Mouse (Mus musculus): ENCODE data around the gene Map1b.
A peak's percentile ranks its signal among the peaks of the same experiment; 100 is the strongest.

Map1b gene

DNA sequence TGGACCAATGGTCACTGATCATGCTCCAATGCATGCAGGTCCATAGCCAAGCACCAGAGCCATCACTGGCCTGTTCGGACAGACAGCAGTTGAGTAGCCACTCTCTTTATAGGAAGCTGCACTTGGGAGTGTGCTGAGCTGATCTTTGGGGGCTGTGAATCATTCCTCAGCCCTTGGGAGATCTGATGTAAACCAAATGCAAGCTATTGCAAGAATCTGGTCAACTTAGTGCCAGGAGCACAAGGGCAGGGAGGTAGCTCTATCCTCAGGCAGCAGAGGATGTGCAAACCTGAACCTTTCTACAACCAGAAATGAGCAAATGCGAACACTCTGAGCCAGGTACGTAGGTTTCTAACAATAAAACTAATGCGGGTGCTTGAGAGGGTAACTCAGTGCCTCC is 26.3 kb downstream of the Map1b start:
- DNase-seq (ENCODE audit: low spot score) = no peak

DNA sequence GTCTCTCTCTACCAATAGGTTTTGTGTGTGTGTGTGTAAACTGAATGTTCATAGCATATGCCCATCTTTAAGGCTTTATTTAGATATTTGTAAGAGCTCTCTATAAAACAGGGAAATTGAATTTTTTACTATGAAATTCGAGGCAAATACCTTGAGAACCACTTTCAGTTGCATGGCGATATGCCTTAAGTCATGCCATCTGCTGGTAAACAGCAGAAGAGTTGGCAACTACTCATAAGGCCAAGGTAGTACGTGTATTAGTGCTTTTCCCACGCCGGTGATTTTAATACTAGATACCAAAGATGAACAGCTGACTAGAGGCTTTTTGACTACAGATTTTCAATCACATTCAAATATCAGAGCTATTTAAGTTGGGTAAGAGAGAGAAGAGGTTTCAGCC is 27.2 kb downstream of the Map1b start:
- no peak for DNase-seq (ENCODE audit: low spot score)

- DNase-seq (ENCODE audit: low spot score) = no peak
Observed at GRCm38 (mm10) chr13:99485861-99486260, 30.5 kb downstream of the Map1b start.

- no peak for DNase-seq (ENCODE audit: low spot score)
Observed at GRCm38 (mm10) chr13:99485331-99485733, 31.0 kb downstream of the Map1b start.

DNA sequence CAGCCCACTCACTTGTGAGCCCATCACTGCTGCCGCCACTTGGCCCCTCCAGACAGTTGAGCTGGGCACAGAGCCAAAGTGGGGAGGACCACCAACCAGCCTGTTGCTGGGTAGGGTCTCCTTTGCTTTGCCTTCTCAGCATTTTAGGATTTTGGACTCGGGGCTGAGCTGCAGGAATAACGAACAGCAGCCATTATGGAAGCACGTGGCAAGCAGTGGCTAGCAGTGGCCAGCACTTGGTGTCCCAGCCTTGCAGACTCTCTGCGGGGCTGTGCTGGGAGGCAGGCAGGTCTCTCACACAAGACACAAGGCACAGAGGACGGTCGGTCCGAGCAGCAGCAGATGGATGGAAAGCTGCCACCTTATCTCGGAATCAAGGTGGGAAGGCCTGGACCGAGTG is 31.4 kb downstream of the Map1b start:
- DNase-seq (ENCODE audit: low spot score) = no peak

GRCm38 (mm10) chr13:99483433-99483832 is 32.9 kb downstream of the Map1b start:
- DNase-seq (ENCODE audit: low spot score) = no peak

DNA sequence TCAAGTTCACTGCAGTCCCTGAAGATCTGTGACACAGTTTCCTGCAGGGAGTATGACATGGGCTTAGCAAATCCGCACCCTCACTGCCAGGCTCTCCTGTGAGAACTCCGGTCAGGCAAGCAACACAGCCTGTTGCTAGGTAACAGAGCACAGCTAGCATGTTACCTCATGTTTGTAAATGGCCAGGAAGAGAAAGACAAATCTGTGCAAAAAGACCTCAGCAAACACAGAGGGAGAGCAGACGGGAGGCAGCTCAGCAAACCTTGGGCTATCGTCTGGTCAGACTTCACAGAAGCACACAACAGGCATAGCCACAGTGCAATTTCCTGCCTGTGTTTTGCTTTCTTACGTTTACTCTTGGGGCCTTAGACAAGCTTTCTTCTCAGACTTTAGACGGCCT is 40.9 kb downstream of the Map1b start:
- peak; percentile 1 for DNase-seq (ENCODE audit: low spot score)

- DNase-seq (ENCODE audit: low spot score) = no peak
Observed at GRCm38 (mm10) chr13:99475033-99475432, 41.3 kb downstream of the Map1b start.

DNA sequence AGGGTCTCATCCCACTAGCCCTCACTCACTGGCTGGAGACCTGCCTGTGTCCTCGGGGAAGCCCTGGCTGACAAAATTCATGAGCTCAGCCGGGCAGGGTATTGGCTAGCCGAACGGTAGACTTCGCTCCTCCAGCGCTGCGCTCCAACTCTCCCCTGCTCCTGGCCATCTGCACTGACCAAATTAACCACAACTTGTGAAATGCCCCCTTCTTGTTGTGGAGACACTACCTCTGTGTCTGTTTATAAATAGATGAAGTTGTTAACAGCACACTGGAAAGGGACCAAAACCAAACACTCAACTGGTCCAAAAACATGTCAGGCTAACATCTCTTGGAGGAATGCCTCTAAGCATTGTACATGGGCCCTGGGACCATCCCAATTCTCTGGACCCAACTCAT is 42.2 kb downstream of the Map1b start:
- no peak for DNase-seq (ENCODE audit: low spot score)

DNA sequence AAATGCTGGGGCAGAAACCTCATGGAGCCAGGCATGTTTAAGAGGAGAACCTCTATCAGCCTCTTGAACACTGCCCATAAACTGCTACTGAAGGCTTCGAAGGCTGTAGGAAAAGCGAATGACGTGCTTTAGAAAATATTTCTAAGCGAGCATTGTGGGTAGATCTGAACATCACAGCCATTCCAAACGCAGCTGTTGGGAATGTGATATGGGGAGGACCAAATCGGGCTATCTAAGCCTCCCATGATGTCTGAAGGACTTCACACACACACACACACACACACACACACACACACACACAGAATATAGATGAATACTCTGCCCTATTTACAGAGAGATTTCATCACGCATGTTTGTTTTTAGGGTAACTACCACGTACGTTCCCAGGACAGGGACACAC is 44.3 kb downstream of the Map1b start:
- DNase-seq (ENCODE audit: low spot score) = no peak

DNA sequence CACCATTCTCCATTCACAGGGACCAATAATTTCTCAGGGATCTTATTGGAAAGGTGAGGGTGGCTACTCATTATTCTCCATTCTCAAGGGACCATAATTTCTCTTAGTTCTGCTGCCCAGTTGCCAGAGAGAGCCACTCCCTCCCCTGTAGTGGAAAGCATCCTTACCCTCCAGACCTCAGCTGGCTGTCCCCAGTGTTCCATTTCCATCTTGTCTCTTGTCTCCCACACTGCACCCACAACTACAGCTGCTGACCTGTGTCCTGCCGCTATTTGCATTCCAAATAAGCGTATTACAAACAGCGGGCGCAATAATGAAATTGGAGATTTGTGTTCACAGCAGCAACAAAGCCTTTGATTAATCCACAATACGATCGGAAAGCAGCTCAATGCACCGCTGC is 46.3 kb downstream of the Map1b start:
- no peak for DNase-seq (ENCODE audit: low spot score)

DNA sequence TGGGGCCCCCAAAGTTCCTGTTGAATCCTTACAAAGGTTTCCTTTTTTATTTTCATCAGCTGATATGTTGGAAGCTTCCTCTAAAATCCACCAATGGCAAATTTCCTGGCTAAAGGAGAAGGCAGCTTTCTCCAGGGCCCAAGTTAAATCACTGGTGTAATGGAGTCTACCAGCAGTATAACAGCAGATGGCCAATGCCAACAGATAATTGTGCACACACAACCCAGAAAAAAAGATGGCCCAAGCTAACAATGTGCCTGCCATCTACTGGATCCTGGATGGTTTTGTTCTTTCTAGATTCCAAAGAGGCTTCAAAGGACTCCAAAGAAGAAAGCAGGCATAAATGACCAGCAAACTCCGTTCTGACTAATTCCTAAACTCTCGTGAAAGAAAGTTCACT is 48.1 kb downstream of the Map1b start:
- no peak for DNase-seq (ENCODE audit: low spot score)

DNA sequence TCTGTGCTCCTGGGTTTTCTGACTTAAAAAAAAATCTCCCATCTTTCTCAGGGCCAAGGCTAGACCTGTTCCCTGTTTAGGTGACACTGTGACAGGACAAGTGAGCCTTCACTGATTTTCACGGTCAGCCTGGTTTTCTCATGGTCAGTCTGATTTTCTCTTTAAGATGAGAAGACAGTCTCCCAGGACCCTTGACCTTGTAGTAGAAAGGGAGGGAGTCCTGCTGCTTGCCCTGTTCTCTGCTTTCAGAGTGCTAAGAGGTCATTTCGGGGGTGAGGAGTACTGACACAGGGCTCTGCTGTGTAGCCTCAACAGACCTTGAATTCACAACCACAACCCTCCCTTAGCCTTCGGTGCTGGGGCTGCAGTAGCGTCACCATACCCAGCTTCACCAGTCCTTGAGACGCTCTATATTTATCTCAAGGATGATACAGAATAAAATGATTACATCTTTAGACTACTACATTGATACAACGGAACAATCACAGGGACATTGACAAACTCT is 49.5 kb downstream of the Map1b start:
- no peak for DNase-seq (ENCODE audit: low spot score)

DNA sequence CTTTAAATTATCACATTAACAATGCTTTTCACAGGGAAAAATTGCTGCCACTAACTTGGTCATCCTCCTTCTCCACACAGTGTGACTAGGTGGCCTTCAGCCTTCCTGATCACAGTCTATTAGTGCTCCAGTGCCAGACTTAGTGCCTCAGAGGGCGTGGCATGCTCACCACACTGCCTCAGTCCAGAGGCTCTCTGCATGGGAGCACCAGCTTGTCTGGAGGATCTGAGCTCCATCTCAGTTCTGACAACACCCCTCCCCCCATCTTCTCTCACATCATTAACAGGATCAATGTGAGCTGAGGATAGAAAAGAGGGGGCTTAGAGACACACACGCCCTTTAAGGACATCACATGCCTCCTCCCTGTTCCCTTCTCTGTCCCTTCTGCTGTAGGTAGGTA is 50.3 kb downstream of the Map1b start:
- DNase-seq (ENCODE audit: low spot score) = no peak

DNA sequence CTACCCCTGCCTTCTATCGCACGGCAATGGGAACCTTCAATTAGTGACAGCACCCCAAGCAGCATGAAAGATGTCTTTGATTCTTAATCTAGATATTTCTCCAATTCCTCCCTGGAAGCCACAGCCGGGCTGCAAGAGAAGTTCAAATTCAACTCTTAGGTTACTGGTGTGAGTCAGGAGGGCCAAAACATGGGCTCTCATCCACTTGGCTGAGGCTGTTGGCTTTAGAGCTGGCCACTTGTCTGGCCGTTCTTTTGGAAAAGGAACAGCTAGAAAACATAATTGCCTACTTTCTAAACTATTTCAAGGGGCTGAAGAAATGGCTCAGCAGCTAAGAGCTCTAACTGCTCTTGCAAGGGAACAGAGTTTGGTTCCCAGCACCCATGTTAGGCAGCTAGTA is 51.8 kb downstream of the Map1b start:
- DNase-seq (ENCODE audit: low spot score) = no peak

DNA sequence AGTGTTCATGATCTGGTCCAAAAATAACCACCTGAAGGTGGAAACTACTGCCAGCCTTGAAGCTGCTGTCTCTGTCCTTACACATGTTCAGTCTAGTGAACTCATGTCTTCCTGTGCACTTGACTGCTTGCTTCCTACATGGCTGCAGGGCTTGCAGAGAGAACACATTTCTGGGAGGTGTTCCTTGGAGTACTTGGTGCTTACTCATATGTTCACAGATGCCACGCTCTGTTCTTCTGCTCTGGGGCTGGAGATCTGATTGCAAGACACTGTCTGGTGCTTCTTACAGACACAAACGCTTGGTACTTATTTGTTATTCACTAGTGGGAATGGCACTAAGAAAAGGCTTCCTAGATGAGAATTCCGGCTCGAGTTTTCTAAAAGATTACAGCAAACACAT is 54.5 kb downstream of the Map1b start:
- no peak for DNase-seq (ENCODE audit: low spot score)

- no peak for DNase-seq (ENCODE audit: low spot score)
Observed at GRCm38 (mm10) chr13:99459612-99460011, 56.7 kb downstream of the Map1b start.

DNA sequence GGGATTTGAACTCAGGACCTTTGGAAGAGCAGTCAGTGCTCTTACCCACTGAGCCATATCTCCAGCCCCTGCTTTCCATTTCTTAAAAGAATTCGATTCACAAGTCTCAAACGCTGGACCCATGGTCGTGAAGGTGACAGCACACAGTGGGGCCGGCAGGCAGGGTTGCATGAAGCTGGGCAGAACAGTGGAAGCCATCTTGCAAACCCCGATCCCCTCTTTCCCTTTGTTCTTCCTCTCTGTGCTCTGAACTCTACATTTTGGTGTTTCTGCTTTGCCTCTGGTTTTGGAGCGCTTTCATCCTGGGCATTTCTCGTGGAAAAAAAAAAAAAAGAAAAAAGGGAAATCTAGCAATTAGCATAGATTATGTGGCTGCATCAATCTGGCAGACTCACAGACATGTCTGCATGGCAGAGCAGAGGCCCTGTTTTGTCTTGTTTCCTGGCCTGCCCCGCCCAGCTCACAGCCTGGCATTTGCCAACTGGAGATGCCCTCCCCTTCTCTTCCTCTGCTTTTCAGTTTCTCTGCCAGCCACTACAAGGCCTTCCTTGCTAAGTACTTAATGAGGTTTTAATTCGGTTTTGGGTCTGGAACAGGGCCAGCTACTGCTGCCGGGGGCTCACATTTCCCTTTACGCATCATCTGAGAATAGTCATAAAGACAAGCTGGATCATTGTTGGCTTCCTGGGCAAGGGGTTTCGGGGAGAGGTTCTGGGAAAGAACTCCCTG is 57.5 kb downstream of the Map1b start:
- no peak for DNase-seq (ENCODE audit: low spot score)

DNA sequence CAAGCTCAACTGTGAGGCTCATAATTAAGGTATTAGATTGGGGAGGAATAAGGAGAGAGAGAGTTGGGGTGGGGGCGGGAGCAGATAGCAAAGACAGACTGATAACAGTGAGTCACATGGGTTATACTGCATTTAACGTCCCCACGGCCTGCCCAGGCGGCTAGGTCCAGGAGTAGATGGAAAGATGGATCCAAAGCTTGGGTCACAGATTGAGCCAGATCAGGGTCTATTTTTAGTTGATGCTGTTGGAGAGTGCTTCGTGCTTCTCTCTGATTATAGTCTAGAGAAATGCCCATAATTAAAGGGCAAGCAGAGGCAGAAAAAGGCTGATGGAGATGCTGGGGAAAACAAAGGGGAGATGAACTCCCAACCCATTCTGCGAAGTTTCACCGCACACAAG is 61.4 kb downstream of the Map1b start:
- DNase-seq (ENCODE audit: low spot score) = no peak

GRCm38 (mm10) chr13:99452444-99452843 is 63.9 kb downstream of the Map1b start:
- no peak for DNase-seq (ENCODE audit: low spot score)

DNA sequence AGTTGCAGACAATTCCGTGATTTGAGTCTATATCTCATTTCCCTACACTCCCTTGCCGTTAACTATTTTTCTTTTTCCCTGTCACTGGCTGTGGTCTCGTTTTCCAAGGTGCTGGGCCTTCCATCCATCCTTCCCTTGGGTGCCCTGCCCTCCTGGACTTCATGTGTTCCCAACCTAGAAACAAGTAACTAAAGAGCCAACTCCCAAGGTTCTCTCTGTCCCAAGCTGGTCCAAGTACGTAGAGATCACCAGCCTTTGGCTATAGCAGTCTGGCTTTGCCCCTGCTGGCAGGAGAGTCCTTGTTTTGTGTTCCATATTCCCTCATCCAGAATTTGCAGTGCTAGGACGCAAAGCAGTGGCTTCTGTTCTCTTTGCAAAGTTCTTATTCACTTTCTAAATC is 65.1 kb downstream of the Map1b start:
- DNase-seq (ENCODE audit: low spot score) = no peak

DNA sequence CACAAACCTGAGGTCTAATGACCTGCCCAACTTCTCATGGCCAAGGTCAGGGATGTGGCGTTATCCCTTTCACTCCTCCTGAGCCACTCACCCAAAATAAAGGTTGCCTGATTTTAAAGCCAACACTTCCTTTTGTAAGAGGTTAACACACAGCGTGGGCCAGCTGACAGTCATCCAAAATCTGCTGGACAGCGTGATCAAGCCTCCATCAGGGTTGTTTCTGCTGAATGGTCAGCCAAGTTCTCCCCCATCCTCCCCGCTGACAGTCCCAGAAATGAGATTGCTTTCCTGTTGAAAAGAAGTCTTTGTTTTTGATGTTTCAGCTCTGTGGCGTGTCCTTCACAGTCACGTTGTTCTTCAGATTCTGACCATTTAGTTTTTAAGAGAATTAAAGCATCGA is 65.6 kb downstream of the Map1b start:
- no peak for DNase-seq (ENCODE audit: low spot score)

DNA sequence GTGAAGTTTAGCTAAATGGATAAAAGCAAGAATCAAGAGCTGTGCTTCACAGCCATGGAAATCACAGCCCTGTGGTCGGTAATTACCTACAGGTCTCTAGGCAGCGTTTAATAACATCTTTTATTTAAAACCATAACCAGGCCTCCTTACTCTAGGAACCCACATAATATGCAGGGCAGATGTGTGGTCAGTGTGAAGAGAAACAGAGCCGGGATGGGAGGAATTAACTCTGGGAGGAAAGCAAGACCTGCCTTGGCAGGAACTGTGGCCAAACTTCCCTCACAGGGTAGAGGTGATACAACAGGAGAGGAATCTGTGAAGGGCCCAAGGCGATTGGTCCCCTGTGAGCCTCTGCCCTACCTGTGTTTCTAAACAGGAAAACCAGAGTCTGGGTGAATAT is 66.8 kb downstream of the Map1b start:
- DNase-seq (ENCODE audit: low spot score) = no peak

DNA sequence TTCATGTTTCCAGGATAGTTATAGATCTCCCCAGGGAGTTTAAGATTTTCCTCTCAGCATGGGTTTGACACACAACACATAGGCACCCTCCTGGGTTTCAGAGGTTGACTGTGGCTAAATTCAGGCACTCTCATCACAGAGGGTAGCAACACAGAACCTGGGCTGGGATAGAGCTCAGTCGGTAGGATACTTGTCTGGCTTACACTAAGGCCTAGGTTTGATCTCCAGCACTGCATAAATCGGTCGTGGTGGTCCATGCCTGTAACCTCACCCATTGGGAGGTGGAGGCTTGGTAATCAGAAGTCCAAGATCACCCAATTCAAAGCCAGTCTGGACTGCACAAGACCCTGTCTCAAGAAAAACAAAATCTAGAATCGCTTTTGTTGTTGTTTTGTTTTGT is 68.1 kb downstream of the Map1b start:
- DNase-seq (ENCODE audit: low spot score) = no peak
